Mouse (Mus musculus) embryonic facial prominence, embryonic 12.5 days (tissue): ENCODE results near the gene Mgat4e. TPM values are rescaled to one million over a fixed set of nuclear protein-coding genes. Genes with fewer than 3 reads are reported as not detected.

ENCODE experiments used
- ATAC-seq: fragments of 200-750 bp; cut with Nextera tagmentation; 2 replicates; pipeline ENCODE4 v1.8.0; 2017; ENCODE audit not compliant: insufficient number of reproducible peaks, insufficient read depth, low FRiP score, low TSS enrichment
- H3K27ac ChIP-seq: fragments of 300-500 bp; sonication (generic); 2 replicates; pipeline ENCODE4 v1.5.1; 2016; ENCODE audit warnings: mild to moderate bottlenecking
- H3K27me3 ChIP-seq: fragments of 300-500 bp; sonication (generic); 2 replicates; pipeline ENCODE4 v1.6.1; 2016; ENCODE audit warnings: mild to moderate bottlenecking, moderate library complexity
- H3K36me3 ChIP-seq: fragments of 300-500 bp; sonication (generic); 2 replicates; pipeline ENCODE4 v1.6.1; 2016; ENCODE audit warnings: mild to moderate bottlenecking
- H3K4me1 ChIP-seq: fragments of 300-500 bp; sonication (generic); 2 replicates; pipeline ENCODE4 v1.6.1; 2016
- H3K4me2 ChIP-seq: fragments of 300-500 bp; sonication (generic); replicated peaks from 2 replicates; pipeline ENCODE4 v1.6.1; 2016; ENCODE audit warnings: mild to moderate bottlenecking, moderate library complexity
- H3K4me3 ChIP-seq: fragments of 300-500 bp; sonication (generic); 2 replicates; pipeline ENCODE4 v1.5.1; 2016; ENCODE audit warnings: mild to moderate bottlenecking
- H3K9ac ChIP-seq: fragments of 300-500 bp; sonication (generic); 2 replicates; pipeline ENCODE4 v1.6.1; 2016; ENCODE audit warnings: mild to moderate bottlenecking, moderate library complexity
- H3K9me3 ChIP-seq: fragments of 300-500 bp; sonication (generic); 2 replicates; pipeline ENCODE4 v1.6.1; 2016; ENCODE audit warnings: mild to moderate bottlenecking, moderate library complexity
- WGBS: fragments of 180-500 bp; shearing (Covaris S2); methylation state at CpG from one replicate; pipeline ENCODE4 v1.1.7; 2016; 5-methylcytosine and 5-hydroxymethylcytosine counted together
- polyA plus RNA-seq: library from polyadenylated mRNA; unstranded; fragments of >200 nt; fragmentation: Nextera tagmentation; extraction: Ambion mirVana; gene quantifications from 2 replicates; pipeline ENCODE4 v1.2.1, GENCODE M21; 2016

The Mgat4e gene
- 0.12 TPM in 1 of 2 replicates, not detected in the other for polyA plus RNA-seq

DNA sequence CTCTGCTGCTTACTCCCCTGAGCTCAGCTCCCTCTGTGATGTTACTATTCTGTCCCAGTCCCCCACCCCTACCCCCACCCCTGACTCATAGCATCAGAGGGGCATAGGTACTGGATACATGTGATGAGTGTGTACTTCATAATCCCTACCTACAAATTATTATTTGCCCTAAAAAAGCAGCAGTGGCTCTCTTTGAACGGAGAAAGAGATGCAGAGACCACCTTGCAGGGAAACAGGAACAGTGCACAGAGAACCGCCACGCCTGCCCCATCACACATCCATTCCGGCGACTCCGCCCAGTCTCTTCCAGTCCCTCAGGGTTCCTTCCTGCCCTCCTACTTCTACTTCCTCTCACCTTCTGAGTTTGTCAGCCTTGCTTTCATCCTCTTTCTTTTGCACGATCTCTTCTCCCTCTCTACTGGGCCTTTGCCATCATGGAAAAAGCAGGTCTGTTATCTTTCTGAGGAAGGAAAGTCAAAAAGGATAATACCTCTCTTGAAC lies at the start of gene Mgat4e:
Gene Mgat4e, minus strand, starts transcription at position 51 of the 501 bp plus-strand sequence.
- Histone ChIP-seq H3K9ac (no peak within 1 kb of the TSS), H3K9me3 (peaks cover 9% of the 10 kb centered on the region; the same call in 1 of the 2 replicates), H3K36me3 (no peaks in the 10 kb centered on the region), H3K4me2 (no peak within 1 kb of the TSS), H3K4me1 (no peaks in the 10 kb centered on the region), H3K27ac (no peak within 1 kb of the TSS), H3K27me3 (no peaks in the 10 kb centered on the region), H3K4me3 (no peak within 1 kb of the TSS)
- 61% methylated on average over 7 of the region's 7 CpGs for WGBS
- no peak for ATAC-seq

DNA sequence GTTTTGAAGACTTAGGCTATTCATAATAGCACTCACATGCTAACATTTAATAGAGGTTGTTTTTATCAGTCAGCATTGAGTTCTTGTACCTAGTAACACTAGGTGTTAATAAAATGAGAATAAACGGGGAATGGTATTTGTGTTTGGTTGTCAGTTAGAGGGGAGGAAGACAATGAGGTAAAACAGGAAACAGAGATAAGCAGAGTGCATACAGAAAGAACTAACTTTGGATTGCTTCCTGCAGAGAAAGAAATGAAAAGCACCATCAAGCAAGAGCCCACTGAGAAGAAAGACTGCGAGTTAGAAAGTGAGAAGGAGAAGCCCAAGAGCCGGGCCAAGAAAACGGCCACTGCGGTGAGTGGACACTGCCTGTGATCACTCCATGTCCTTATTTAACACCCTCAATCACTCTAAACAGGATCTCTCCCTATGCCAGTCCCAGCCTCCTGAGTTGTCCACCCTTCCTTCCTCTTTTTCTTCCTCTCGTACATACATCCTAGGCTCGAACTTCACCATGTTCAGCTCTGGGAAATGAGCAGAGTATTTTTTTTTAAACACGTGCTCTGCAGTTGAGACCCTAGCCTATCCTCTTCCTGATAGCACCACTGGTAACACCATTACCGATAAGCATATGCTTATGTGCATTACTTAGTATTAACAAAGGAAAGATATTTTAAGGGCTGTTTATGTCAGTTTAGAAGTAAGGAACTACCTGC lies 48.0 kb upstream of the Mgat4e start:
- Histone ChIP-seq H3K27ac (no peak overlapping the region), H3K27me3 (no peaks in the 10 kb centered on the region), H3K9me3 (no peaks in the 10 kb centered on the region), H3K36me3 (peaks cover 77% of the 10 kb centered on the region), H3K4me3 (no peak overlapping the region), H3K4me1 (no peaks in the 10 kb centered on the region), H3K4me2 (no peak overlapping the region), H3K9ac (no peak overlapping the region)
- ATAC-seq: no peak
- WGBS: 90% methylated on average over 9 of the region's 9 CpGs

DNA sequence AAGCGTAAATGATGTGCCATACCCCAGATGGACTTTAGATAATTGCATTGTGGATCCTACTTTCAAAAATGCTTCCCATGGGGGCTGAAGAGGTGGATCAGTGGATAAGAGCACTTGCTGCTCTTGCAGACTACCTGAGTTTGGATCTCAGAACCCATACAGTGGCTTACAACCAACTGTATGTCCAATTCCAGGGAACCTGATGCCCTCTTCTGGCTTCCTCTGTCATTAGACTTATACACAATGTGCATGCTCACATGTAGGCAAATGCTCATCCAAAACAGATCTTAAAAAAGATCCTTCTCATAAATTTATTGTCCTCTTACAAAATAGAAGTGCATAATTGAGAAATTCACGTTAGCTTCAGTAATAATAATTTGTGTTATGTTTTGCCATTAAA lies 42.3 kb upstream of the Mgat4e start:
- no peak overlapping the region for H3K27ac ChIP-seq
- peaks cover 63% of the 10 kb centered on the region for H3K36me3 ChIP-seq
- ATAC-seq: no peak
- H3K4me3 ChIP-seq: no peak overlapping the region
- no peaks in the 10 kb centered on the region for H3K27me3 ChIP-seq
- no peaks in the 10 kb centered on the region for H3K4me1 ChIP-seq
- no peak overlapping the region for H3K4me2 ChIP-seq
- H3K9ac ChIP-seq: no peak overlapping the region
- no peaks in the 10 kb centered on the region for H3K9me3 ChIP-seq
- WGBS: 88% methylated on average over 2 of the region's 2 CpGs

DNA sequence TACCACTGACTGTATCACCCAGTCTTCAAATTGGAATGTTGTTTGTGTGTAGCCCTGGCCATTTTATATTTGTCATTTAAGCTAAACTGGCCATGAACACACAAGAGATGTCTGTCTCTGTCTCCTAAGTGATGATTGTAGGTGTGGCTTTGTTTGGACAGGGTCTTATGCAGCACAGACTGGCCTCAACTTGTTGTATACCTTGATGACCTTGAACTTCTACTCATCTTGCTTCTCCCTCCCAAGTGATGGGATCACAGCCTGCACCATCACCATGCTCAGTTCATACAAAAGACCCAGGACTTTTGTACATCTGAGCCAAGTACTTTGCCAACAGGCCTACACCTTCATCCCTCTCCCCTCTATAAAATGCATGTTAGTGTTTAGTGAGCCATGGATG lies 40.2 kb upstream of the Mgat4e start:
- H3K9ac ChIP-seq: no peak overlapping the region
- no peak overlapping the region for H3K4me3 ChIP-seq
- no peaks in the 10 kb centered on the region for H3K27me3 ChIP-seq
- H3K4me2 ChIP-seq: no peak overlapping the region
- H3K4me1 ChIP-seq: no peaks in the 10 kb centered on the region
- no peak for ATAC-seq
- peaks cover 64% of the 10 kb centered on the region for H3K36me3 ChIP-seq
- no peaks in the 10 kb centered on the region for H3K9me3 ChIP-seq
- H3K27ac ChIP-seq: no peak overlapping the region

DNA sequence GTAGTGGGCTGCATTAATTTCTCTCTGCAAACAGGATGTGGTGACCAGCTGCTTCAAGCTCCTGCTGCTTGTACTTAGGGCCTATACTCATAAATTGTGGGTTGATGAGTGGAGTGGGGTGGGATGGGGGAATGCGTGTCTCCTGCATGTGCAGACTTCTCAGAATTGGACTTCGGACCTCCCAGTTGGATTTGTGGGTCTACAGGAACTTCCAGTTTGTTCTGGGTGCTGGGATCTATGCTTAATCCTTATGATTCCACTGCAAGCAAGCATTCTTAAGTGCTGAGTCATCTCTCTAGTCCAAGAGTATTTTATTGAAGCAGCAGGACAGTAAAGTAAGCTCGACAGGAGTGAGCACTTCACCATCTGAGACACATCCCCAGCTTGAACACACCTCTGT lies 34.1 kb upstream of the Mgat4e start:
- Histone ChIP-seq H3K27ac (no peak overlapping the region), H3K4me1 (0 out of 2 replicates have a peak, but pooled peaks cover 3% of the 10 kb centered on the region), H3K36me3 (peaks cover 24% of the 10 kb centered on the region), H3K4me2 (no peak overlapping the region), H3K4me3 (no peak overlapping the region), H3K9me3 (no peaks in the 10 kb centered on the region), H3K27me3 (no peaks in the 10 kb centered on the region), H3K9ac (no peak overlapping the region)
- 79% methylated on average over 3 of the region's 3 CpGs for WGBS
- no peak for ATAC-seq

DNA sequence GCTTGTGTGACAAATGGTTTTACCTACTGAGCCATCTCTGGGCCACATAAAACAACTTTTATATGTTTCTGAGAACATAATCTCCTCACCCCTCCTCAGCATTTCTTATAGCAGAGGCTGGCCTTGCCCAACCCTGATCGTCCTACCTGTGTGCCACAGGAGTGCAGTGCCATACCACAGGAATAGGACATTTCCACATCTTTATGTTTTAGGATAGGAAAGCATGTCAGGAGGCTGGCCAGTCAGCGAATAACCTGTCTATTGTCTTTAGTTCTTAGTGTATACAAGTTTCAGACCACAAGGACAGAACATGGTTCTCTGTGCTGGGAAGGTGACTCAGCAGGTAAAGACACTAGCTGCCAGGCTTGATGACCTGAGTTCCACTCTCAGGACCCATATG lies 31.3 kb upstream of the Mgat4e start:
- Histone ChIP-seq H3K36me3 (0 out of 2 replicates have a peak, but pooled peaks cover 7% of the 10 kb centered on the region), H3K4me3 (no peak overlapping the region), H3K27ac (no peak overlapping the region), H3K4me2 (no peak overlapping the region), H3K9me3 (no peaks in the 10 kb centered on the region), H3K27me3 (no peaks in the 10 kb centered on the region), H3K4me1 (0 out of 2 replicates have a peak, but pooled peaks cover 3% of the 10 kb centered on the region), H3K9ac (no peak overlapping the region)
- no peak for ATAC-seq
- WGBS: 91% methylated on average over 2 of the region's 2 CpGs

DNA sequence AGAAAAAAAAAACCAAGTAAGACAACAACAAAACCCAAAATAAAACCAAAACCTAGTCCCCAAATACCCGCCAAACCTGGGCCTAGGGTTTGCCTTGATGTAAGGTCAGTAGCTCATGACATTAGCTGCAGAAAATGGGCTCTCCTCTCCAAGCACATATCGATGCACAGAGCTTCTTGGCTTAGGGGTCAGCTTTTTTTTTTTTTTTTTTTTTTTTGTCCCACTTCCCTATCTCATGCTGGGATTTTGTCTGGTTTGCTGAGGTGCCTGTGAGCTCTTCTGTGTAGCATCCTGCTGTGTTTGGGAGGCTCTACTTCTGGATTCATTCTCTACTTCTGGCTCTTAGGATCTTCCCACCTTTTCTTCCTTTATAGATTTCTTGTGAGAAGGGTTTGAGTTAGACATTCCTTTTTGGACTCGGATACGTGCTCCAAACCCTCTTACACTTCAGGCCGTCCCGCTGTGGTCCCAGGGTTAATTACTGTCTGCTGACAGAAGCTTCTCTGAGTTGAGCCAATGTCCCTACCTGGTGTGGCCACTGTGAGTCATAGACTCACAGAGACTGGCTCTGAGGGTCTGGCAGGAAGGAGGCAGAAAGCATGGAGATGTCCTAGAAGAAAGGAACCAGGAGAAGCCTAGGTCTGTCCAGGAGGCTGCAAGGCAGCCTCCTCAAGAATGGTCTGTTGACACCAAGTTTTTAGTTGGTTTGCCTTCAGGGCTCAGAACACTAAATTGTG lies 28.1 kb upstream of the Mgat4e start:
- Histone ChIP-seq H3K36me3 (0 out of 2 replicates have a peak, but pooled peaks cover 2% of the 10 kb centered on the region), H3K27me3 (no peaks in the 10 kb centered on the region), H3K4me2 (no peak overlapping the region), H3K4me1 (no peaks in the 10 kb centered on the region), H3K27ac (no peak overlapping the region), H3K9me3 (no peaks in the 10 kb centered on the region), H3K9ac (no peak overlapping the region), H3K4me3 (no peak overlapping the region)
- no peak for ATAC-seq
- 85% methylated on average over 6 of the region's 6 CpGs for WGBS

DNA sequence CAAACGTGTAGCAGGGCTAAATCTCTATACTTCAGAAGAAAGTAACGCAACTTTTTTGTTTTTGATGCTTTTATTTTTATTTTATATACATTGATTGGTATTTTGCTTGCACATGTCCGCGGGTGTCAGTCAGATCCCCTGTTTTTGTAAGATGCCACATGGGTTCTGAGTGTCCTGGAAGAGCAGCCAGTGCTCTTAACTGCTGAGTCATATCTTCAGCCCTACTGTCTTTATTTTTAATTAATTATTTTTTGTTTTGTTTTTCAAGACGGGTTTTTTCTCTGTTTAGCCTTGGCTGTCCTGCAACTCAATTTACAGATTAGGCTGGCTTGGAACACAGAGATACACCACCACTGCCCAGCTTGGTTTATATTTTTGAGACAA lies 24.4 kb upstream of the Mgat4e start:
- Histone ChIP-seq H3K27ac (no peak overlapping the region), H3K4me1 (no peaks in the 10 kb centered on the region), H3K9me3 (no peaks in the 10 kb centered on the region), H3K36me3 (0 out of 2 replicates have a peak, but pooled peaks cover 4% of the 10 kb centered on the region), H3K4me2 (no peak overlapping the region), H3K4me3 (no peak overlapping the region), H3K9ac (no peak overlapping the region), H3K27me3 (no peaks in the 10 kb centered on the region)
- no peak for ATAC-seq
- WGBS: 84% methylated on average over 5 of the region's 5 CpGs

DNA sequence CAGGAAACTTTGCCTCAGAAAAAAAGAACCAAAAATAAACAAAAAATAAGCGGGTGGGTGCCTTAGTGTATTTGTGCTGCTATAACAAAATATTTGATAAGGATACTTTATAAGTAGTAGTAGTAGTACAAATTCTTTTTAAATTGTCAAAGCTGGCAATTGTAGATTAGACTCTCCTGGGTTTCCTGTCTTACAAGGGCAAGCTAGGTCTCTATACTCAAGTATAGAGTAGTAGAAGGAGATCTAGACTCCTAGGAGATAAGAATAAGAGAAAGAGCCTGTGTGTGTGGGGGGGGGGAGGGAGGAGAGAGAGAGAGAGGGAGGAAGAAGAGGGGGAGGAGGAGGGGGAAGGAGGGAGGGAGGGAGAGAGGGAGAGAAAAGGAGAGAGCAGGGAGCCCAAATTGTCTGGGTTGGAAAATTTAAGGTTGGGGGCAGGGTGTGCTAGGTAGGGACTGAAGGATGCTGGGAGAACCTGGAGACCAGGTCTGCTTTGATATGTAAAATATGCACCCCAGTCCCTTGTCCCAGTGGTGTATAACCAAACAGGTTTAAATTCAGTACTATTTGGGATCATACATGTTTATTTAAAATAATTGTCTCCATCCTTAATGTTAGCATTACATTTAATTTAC lies 23.9 kb upstream of the Mgat4e start:
- no peaks in the 10 kb centered on the region for H3K9me3 ChIP-seq
- no peaks in the 10 kb centered on the region for H3K27me3 ChIP-seq
- ATAC-seq: no peak
- no peak overlapping the region for H3K4me3 ChIP-seq
- H3K9ac ChIP-seq: no peak overlapping the region
- no peak overlapping the region for H3K4me2 ChIP-seq
- H3K4me1 ChIP-seq: no peaks in the 10 kb centered on the region
- 0 out of 2 replicates have a peak, but pooled peaks cover 4% of the 10 kb centered on the region for H3K36me3 ChIP-seq
- 75% methylated on average over 1 of the region's 1 CpGs for WGBS
- H3K27ac ChIP-seq: no peak overlapping the region

DNA sequence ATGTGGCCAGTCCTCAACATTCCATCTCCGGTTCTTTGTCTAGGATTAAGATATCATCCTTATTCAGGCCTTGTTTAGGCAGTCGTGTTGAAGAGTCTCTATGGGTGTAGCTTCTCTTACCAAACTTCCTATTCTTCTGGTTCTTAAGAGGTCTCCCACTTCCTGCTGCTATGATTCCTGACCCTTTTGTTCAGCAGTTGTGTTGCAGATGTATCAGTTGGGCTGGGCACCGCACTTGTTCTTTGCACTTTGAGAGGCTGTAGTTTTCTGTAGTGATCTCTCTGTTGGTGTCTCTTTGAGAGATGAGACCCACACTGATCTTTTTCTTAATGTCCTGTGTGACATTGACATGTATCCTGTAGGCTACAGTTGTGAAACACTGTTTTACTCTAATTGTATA lies 21.1 kb upstream of the Mgat4e start:
- ATAC-seq: no peak
- Histone ChIP-seq H3K36me3 (0 out of 2 replicates have a peak, but pooled peaks cover 4% of the 10 kb centered on the region), H3K27ac (no peak overlapping the region), H3K9me3 (no peaks in the 10 kb centered on the region), H3K27me3 (no peaks in the 10 kb centered on the region), H3K9ac (no peak overlapping the region), H3K4me2 (no peak overlapping the region), H3K4me3 (no peak overlapping the region), H3K4me1 (no peaks in the 10 kb centered on the region)
- WGBS: 64% methylated on average over 3 of the region's 3 CpGs

DNA sequence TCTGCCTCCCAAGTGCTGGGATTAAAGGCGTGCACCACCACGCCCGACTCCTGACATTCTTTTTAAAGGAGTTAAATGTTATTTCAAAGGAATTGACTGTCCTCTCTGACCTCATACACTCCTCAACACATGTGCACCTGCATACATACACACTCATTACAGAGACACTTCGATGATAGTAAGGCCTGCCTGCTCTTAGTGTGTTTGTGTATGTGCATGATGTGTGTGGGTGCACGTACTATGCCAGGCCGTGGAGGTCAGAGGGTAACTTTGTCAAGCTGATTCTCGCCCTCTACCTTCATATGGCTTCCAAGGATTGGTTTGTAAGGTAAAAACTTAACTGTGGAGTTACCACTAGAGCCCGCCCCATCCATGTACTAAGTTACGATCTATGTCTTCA lies 20.7 kb upstream of the Mgat4e start:
- Histone ChIP-seq H3K9ac (no peak overlapping the region), H3K27ac (no peak overlapping the region), H3K27me3 (no peaks in the 10 kb centered on the region), H3K4me3 (no peak overlapping the region), H3K4me2 (no peak overlapping the region), H3K36me3 (0 out of 2 replicates have a peak, but pooled peaks cover 4% of the 10 kb centered on the region), H3K9me3 (no peaks in the 10 kb centered on the region), H3K4me1 (0 out of 2 replicates have a peak, but pooled peaks cover 4% of the 10 kb centered on the region)
- 95% methylated on average over 9 of the region's 9 CpGs for WGBS
- ATAC-seq: no peak
